Mouse (Mus musculus): ENCODE results near the gene Polr2b. TPM values are rescaled to one million over a fixed set of nuclear protein-coding genes. Genes with fewer than 3 reads are reported as not detected.
A peak's percentile ranks its signal among the peaks of the same experiment; 100 is the strongest.

The Polr2b gene
- total RNA-seq (2018; cell fraction: chromatin; rRNA removed): 100 to 1,000 TPM in 1 of 26 experiments, 10 to 100 TPM in 25; 29.5 to 104 (median 65.3) TPM
- total RNA-seq (2018; cell fraction: cytosol; rRNA removed): 10 to 100 TPM; 19.5 to 49.7 (median 28.9) TPM
- total RNA-seq (2018; cell fraction: nucleus; rRNA removed): 10 to 100 TPM; 20.9 to 80.6 (median 33.4) TPM
- polyA plus RNA-seq (2018): 27.8 to 77.7 TPM (median 32.7 TPM) in 3 replicates

GRCm38 (mm10) chr5:77309924-77310772, at the start of gene Polr2b, which contains the start of gene Noa1:
Polr2b (plus strand) TSS chr5:77310147.
Noa1 (minus strand) TSS chr5:77310084.
- under 1% methylated on average over 81 of the region's 85 CpGs for WGBS (ENCODE audit: missing documents)
- peaks cover 21% of the 10 kb centered on the region; the same call in 1 of the 2 replicates for H3K36me3 ChIP-seq (ENCODE audit: inconsistent target)
- H3K79me2 ChIP-seq (ENCODE audit: inconsistent target): peaks cover 64% of the 10 kb centered on the region
- peak within 1 kb of the TSS; percentile 76 for H3K27ac ChIP-seq
- peak within 1 kb of the TSS; percentile 63 for H3K4me3 ChIP-seq (ENCODE audit: inconsistent target)

GRCm38 (mm10) chr5:77261137-77261536, 48.8 kb upstream of the Polr2b start:
- no peaks in the 10 kb centered on the region for H3K36me3 ChIP-seq (ENCODE audit: inconsistent target)

DNA sequence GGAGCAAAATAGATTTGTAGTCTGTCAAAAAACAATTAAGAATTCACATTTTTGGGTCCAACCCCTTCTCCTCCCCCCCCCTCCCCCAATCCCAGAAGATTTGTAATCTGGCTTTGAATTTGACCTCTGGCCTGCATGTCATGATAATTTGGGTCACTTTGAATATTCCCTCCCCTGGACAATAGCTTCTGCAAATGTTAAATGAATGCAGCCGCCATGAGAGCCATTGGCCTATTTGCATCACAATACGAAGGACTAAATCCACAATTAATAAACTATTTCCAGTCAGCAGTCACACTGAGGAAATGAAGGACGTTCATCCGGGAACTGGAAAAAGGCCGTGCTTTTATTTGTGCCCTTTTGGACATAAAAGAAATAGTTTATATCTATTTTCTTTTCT, 47.8 kb upstream of the Polr2b start:
- WGBS (ENCODE audit: missing documents): 100% methylated on average over 5 of the region's 5 CpGs
- Histone ChIP-seq H3K36me3 (ENCODE audit: inconsistent target) (no peaks in the 10 kb centered on the region), H3K27ac (no peak overlapping the region), H3K79me2 (ENCODE audit: inconsistent target) (peaks cover 5% of the 10 kb centered on the region; the same call in 1 of the 2 replicates), H3K4me3 (ENCODE audit: inconsistent target) (no peak overlapping the region)

More at GRCm38 (mm10) chr5:77261137-77261536, 48.8 kb upstream of the Polr2b start:
- no peak overlapping the region for H3K4me3 ChIP-seq (ENCODE audit: inconsistent target)
- no peak overlapping the region for H3K27ac ChIP-seq
- 81% methylated on average over 3 of the region's 4 CpGs for WGBS (ENCODE audit: missing documents)
- no peaks in the 10 kb centered on the region for H3K79me2 ChIP-seq (ENCODE audit: inconsistent target)

- peak within 1 kb of the TSS; percentile 22; the same call in 1 of the 2 replicates for H3K27ac ChIP-seq
- H3K79me2 ChIP-seq (ENCODE audit: inconsistent target): peaks cover 35% of the 10 kb centered on the region
- 2% methylated on average over 35 of the region's 78 CpGs for WGBS (ENCODE audit: missing documents)
- H3K36me3 ChIP-seq (ENCODE audit: inconsistent target): peaks cover 14% of the 10 kb centered on the region
- H3K4me3 ChIP-seq (ENCODE audit: inconsistent target): peak within 1 kb of the TSS; percentile 91
These were observed 44.8 kb upstream of the Polr2b start, which contains the start of gene Rest for GRCm38 (mm10) chr5:77265081-77265670. Rest (plus strand) TSS chr5:77265491.

- Histone ChIP-seq H3K27ac (no peak overlapping the region), H3K4me3 (ENCODE audit: inconsistent target) (peak overlapping the region; percentile 11; the same call in 1 of the 2 replicates)
These were observed 44.3 kb upstream of the Polr2b start for GRCm38 (mm10) chr5:77265671-77266065.

GRCm38 (mm10) chr5:77266066-77266885, 43.7 kb upstream of the Polr2b start:
- Histone ChIP-seq H3K36me3 (ENCODE audit: inconsistent target) (peaks cover 14% of the 10 kb centered on the region), H3K79me2 (ENCODE audit: inconsistent target) (peaks cover 46% of the 10 kb centered on the region), H3K4me3 (ENCODE audit: inconsistent target) (peak overlapping the region; percentile 91), H3K27ac (peak overlapping the region; percentile 81)
- under 1% methylated on average over 77 of the region's 87 CpGs for WGBS (ENCODE audit: missing documents)

More at GRCm38 (mm10) chr5:77265671-77266065, 44.3 kb upstream of the Polr2b start:
- under 1% methylated on average over 36 of the region's 53 CpGs for WGBS (ENCODE audit: missing documents)
- Histone ChIP-seq H3K36me3 (ENCODE audit: inconsistent target) (peaks cover 14% of the 10 kb centered on the region), H3K79me2 (ENCODE audit: inconsistent target) (peaks cover 40% of the 10 kb centered on the region)

GRCm38 (mm10) chr5:77266886-77267401, 43.0 kb upstream of the Polr2b start:
- H3K4me3 ChIP-seq (ENCODE audit: inconsistent target): peak overlapping the region; percentile 91
- H3K79me2 ChIP-seq (ENCODE audit: inconsistent target): peaks cover 53% of the 10 kb centered on the region
- peaks cover 14% of the 10 kb centered on the region for H3K36me3 ChIP-seq (ENCODE audit: inconsistent target)
- H3K27ac ChIP-seq: peak overlapping the region; percentile 81
- 1% methylated on average over 11 of the region's 11 CpGs for WGBS (ENCODE audit: missing documents)

DNA sequence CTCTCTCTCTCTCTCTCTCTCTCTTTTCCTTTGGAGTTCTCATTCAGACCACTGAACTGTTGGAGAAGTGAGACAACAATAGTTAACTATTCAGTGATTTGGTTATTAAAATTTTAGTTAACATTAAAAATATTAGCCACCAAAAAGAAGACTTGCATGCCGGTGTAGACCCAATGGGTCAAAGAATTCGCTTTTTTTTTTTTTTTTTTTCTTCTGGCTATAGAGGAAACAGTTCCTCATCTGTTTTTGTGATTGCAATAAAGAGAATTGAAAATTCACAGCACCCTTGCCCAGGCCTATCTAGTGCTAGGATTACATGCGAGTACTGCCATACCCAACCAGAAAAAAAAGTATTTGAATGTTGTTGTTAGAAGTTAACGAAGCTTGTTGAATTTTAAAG, 42.5 kb upstream of the Polr2b start:
- Histone ChIP-seq H3K27ac (peak overlapping the region; percentile 81), H3K36me3 (ENCODE audit: inconsistent target) (peaks cover 14% of the 10 kb centered on the region), H3K79me2 (ENCODE audit: inconsistent target) (peaks cover 58% of the 10 kb centered on the region), H3K4me3 (ENCODE audit: inconsistent target) (peak overlapping the region; percentile 91; the same call in 1 of the 2 replicates)
- WGBS (ENCODE audit: missing documents): 53% methylated on average over 3 of the region's 4 CpGs

- Histone ChIP-seq H3K36me3 (ENCODE audit: inconsistent target) (peaks cover 14% of the 10 kb centered on the region), H3K4me3 (ENCODE audit: inconsistent target) (no peak overlapping the region), H3K27ac (no peak overlapping the region), H3K79me2 (ENCODE audit: inconsistent target) (peaks cover 65% of the 10 kb centered on the region)
- 93% methylated on average over 30 of the region's 30 CpGs for WGBS (ENCODE audit: missing documents)
These were observed 41.9 kb upstream of the Polr2b start for GRCm38 (mm10) chr5:77267957-77268624.

DNA sequence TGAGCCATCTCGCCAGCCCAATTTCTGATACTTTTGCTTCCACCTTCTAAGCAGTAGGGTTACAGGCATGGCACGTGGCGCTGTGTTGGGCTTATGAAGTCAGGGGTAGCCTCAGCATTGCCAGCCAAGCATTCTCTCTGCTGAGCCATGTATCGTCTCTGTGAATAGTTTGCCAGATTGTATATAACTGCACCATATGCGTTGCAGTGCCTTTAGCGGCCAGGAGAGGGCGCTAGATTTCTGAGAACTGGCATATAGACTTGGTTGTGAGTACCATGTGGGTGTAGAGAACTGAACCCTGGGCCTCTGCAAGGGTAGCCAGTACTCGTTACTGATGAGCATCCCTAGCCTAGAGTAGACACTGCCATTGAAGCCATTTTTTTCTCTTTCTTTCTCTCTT, 40.5 kb upstream of the Polr2b start:
- Histone ChIP-seq H3K36me3 (ENCODE audit: inconsistent target) (peaks cover 15% of the 10 kb centered on the region), H3K4me3 (ENCODE audit: inconsistent target) (no peak overlapping the region), H3K79me2 (ENCODE audit: inconsistent target) (peaks cover 78% of the 10 kb centered on the region), H3K27ac (no peak overlapping the region)
- WGBS (ENCODE audit: missing documents): 83% methylated on average over 8 of the region's 8 CpGs

- peaks cover 98% of the 10 kb centered on the region for H3K79me2 ChIP-seq (ENCODE audit: inconsistent target)
- peaks cover 41% of the 10 kb centered on the region for H3K36me3 ChIP-seq (ENCODE audit: inconsistent target)
- WGBS (ENCODE audit: missing documents): 57% methylated on average over 7 of the region's 7 CpGs
- no peak overlapping the region for H3K4me3 ChIP-seq (ENCODE audit: inconsistent target)
- H3K27ac ChIP-seq: no peak overlapping the region
These were observed 36.8 kb upstream of the Polr2b start for GRCm38 (mm10) chr5:77273151-77273550.

DNA sequence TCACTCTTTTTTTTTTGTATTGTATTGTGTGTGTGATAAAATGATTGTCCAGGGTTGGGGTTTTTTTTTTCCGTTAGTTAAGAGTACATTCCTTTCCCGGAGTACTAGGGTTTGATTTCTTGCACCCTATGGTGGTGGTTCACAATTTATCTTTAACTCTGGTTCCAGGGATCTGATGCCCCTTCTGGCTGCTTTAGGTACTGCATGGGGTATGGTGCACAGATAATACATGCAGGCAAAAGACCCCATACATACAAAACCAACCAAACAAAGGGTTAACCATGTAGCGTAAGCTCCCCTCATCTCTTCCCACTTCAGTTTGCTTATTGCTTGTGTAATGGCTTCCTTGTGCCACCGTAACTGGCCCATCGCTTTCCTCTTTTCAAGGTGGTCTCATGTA, 34.0 kb upstream of the Polr2b start:
- peaks cover 47% of the 10 kb centered on the region for H3K36me3 ChIP-seq (ENCODE audit: inconsistent target)

GRCm38 (mm10) chr5:77277204-77277603, 32.7 kb upstream of the Polr2b start:
- H3K4me3 ChIP-seq (ENCODE audit: inconsistent target): no peak overlapping the region
- peaks cover 79% of the 10 kb centered on the region for H3K79me2 ChIP-seq (ENCODE audit: inconsistent target)
- H3K36me3 ChIP-seq (ENCODE audit: inconsistent target): peaks cover 57% of the 10 kb centered on the region
- no peak overlapping the region for H3K27ac ChIP-seq
- WGBS (ENCODE audit: missing documents): 93% methylated on average over 6 of the region's 6 CpGs

More for the DNA sequence above, 34.0 kb upstream of the Polr2b start:
- WGBS (ENCODE audit: missing documents): 95% methylated on average over 5 of the region's 5 CpGs
- Histone ChIP-seq H3K27ac (no peak overlapping the region), H3K4me3 (ENCODE audit: inconsistent target) (no peak overlapping the region), H3K79me2 (ENCODE audit: inconsistent target) (peaks cover 87% of the 10 kb centered on the region)
